Mouse (Mus musculus) E14TG2a.4 (cell line): ENCODE measurements around the gene Prm2.

Experiments used
- CTCF ChIP-seq: conservative IDR thresholded peaks from 2 replicates; pipeline ENCODE4 v1.5.1; 2014; ENCODE audit warnings: low read length
- NANOG ChIP-seq: IDR thresholded peaks from 2 replicates; pipeline ENCODE4 v1.6.1; 2014; ENCODE audit warnings: borderline replicate concordance, low read length, mixed read lengths
- POU5F1 ChIP-seq: IDR thresholded peaks from 2 replicates; pipeline ENCODE4 v1.6.1; 2014; ENCODE audit warnings: low read length, borderline replicate concordance

GRCm38 (mm10) chr16:10776322-10776721 lies 19.6 kb downstream of the Prm2 start:
- no peak for TF ChIP-seq CTCF
- TF ChIP-seq POU5F1: no peak
- TF ChIP-seq NANOG: no peak
